Mouse (Mus musculus) E14TG2a.4 (cell line): ENCODE measurements around the gene Nudt19.
A peak's percentile ranks its signal among the peaks of the same experiment; 100 is the strongest.

Experiments used
- CTCF ChIP-seq: conservative IDR thresholded peaks from 2 replicates; pipeline ENCODE4 v1.5.1; 2014; ENCODE audit warnings: low read length
- POU5F1 ChIP-seq: IDR thresholded peaks from 2 replicates; pipeline ENCODE4 v1.6.1; 2014; ENCODE audit warnings: low read length, borderline replicate concordance

- TF ChIP-seq CTCF, result peak; percentile 95
- TF ChIP-seq POU5F1, result no peak
These were observed 26.6 kb upstream of the Nudt19 start for GRCm38 (mm10) chr7:35582719-35583118.
